Mouse (Mus musculus): ENCODE measurements around the gene Tm4sf20. TPM values are rescaled to one million over a fixed set of nuclear protein-coding genes. Genes with fewer than 3 reads are reported as not detected.

Tm4sf20 gene
- polyA plus RNA-seq, 1 experiment, result not detected

- Histone ChIP-seq H3K4me1 (ENCODE audit: control insufficient read depth, insufficient read depth, low read length) (peaks cover 63% of the 10 kb centered on the region), H3K27ac (ENCODE audit: insufficient read depth, low read depth, low read length) (peak overlapping the region; percentile 86), H3K4me3 (ENCODE audit: insufficient read depth, low read length) (no peak overlapping the region)
- TF ChIP-seq POLR2A (IDR thresholded peaks at IDR 0.05; ENCODE audit: borderline replicate concordance, low read depth, low read length), result no peak
- TF ChIP-seq CTCF (IDR thresholded peaks at IDR 0.05; ENCODE audit: low read depth, low read length), result no peak
These were observed 30.0 kb upstream of the Tm4sf20 start for GRCm38 (mm10) chr1:82798304-82798703.

DNA sequence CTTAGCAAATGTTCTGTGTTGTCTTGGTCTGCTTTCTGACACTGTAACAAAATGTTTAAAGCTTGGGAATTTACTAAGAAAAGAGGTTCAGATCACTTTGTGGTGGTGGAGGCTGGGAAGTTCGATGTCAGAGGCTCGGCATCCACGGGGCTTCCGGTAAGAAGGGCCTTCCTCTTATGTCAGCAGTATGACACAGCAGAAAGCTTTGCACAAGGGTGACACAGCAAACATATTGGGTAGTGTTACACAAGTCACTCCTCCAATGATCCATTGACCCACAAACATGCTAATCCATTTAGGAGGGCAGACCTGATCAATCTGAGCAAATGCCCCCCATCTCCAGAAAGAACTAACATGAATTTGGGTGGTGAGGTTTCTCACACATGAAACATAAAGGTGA lies 28.8 kb upstream of the Tm4sf20 start:
- Histone ChIP-seq H3K4me1 (ENCODE audit: control insufficient read depth, insufficient read depth, low read length) (peaks cover 73% of the 10 kb centered on the region), H3K4me3 (ENCODE audit: insufficient read depth, low read length) (no peak overlapping the region), H3K27ac (ENCODE audit: insufficient read depth, low read depth, low read length) (peak overlapping the region; percentile 86)
- TF ChIP-seq CTCF (IDR thresholded peaks at IDR 0.05; ENCODE audit: low read depth, low read length) (no peak), POLR2A (IDR thresholded peaks at IDR 0.05; ENCODE audit: borderline replicate concordance, low read depth, low read length) (no peak)

DNA sequence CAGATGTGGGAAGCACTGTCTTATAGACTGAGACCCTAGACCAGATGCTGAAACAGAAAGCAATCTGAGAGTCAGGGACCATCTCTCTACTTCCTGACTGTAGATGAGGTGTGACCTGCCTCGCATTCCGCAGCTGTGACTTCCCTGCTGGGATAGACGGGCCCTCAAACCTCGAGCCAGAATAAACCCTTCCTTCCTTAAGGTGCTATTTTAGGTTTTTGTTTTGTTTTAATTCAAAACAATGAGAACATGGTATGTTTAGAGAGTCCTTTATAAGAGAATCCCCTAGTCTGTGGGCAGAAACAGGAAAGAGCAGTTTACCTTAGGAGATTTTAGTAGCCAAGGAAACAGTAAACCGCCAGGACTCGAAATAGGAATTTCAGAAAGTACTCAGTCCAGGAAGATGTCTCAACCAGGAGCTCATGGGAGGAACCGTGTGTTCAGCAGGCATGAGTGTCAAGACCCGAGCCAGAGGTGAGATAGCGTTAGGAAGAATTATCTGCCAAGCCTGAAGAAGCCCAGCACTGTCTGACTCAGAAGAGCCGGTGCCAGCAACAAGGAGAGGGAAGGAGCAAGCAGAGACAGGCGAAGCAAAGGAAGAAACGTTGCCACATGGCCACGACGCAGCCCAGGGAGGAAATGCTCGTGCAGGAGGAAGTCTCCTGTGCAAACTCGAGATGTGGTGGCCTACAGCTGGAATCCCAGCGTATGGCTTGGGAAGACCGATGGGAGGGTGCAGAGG lies 27.6 kb upstream of the Tm4sf20 start:
- H3K27ac ChIP-seq (ENCODE audit: insufficient read depth, low read depth, low read length), result peak overlapping the region; percentile 55
- peaks cover 64% of the 10 kb centered on the region for H3K4me1 ChIP-seq (ENCODE audit: control insufficient read depth, insufficient read depth, low read length)
- no peak overlapping the region for H3K4me3 ChIP-seq (ENCODE audit: insufficient read depth, low read length)
- TF ChIP-seq CTCF (IDR thresholded peaks at IDR 0.05; ENCODE audit: low read depth, low read length) (no peak), POLR2A (IDR thresholded peaks at IDR 0.05; ENCODE audit: borderline replicate concordance, low read depth, low read length) (no peak)

DNA sequence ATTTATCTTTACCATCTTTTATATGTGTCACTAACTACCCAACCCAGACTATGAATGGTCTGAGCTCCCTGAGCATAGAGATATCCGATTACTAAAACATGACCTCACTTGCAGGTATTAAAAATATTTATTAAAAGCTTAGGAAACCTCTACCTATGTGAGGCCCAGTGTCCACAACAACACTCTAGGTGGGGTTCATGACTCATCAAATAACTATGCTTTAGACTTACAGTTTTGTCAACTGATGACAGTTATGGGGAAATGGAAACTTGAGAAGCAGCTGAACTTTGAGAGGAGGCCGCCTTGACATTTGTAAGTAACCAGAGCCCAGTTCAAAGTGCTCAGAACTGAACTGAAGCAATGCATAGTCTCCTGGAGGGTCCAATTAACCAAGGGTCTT lies 26.9 kb upstream of the Tm4sf20 start:
- Histone ChIP-seq H3K27ac (ENCODE audit: insufficient read depth, low read depth, low read length) (no peak overlapping the region), H3K4me1 (ENCODE audit: control insufficient read depth, insufficient read depth, low read length) (peaks cover 61% of the 10 kb centered on the region), H3K4me3 (ENCODE audit: insufficient read depth, low read length) (no peak overlapping the region)
- TF ChIP-seq POLR2A (IDR thresholded peaks at IDR 0.05; ENCODE audit: borderline replicate concordance, low read depth, low read length) (no peak), CTCF (IDR thresholded peaks at IDR 0.05; ENCODE audit: low read depth, low read length) (no peak)

DNA sequence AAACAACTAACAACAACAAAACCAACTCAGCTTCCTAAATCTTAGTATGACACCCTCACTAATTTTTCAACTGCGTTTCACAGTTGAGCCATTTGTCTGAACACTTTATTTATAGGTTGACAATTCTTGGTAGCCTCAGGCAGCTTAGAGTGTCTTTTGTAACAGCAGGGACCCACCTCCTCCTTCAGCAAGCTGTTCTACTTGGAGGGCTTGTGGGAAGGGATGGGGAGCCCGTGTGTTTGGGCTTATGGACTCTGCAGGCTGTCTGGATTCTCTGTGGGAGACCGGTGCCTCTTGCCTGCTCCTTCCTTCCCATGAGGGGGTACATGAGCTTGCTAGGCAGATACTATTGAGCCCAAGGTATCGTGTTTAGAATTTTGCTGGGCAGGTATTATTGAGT lies 25.7 kb upstream of the Tm4sf20 start:
- H3K4me1 ChIP-seq (ENCODE audit: control insufficient read depth, insufficient read depth, low read length), result peaks cover 52% of the 10 kb centered on the region
- TF ChIP-seq CTCF (IDR thresholded peaks at IDR 0.05; ENCODE audit: low read depth, low read length), result no peak
- TF ChIP-seq POLR2A (IDR thresholded peaks at IDR 0.05; ENCODE audit: borderline replicate concordance, low read depth, low read length), result no peak
- H3K4me3 ChIP-seq (ENCODE audit: insufficient read depth, low read length), result no peak overlapping the region
- peak overlapping the region; percentile 69 for H3K27ac ChIP-seq (ENCODE audit: insufficient read depth, low read depth, low read length)

- H3K27ac ChIP-seq (ENCODE audit: insufficient read depth, low read depth, low read length), result peak overlapping the region; percentile 69
- no peak overlapping the region for H3K4me3 ChIP-seq (ENCODE audit: insufficient read depth, low read length)
- no peak for TF ChIP-seq CTCF (IDR thresholded peaks at IDR 0.05; ENCODE audit: low read depth, low read length)
- peaks cover 51% of the 10 kb centered on the region for H3K4me1 ChIP-seq (ENCODE audit: control insufficient read depth, insufficient read depth, low read length)
These were observed 24.8 kb upstream of the Tm4sf20 start for GRCm38 (mm10) chr1:82793110-82793509.

DNA sequence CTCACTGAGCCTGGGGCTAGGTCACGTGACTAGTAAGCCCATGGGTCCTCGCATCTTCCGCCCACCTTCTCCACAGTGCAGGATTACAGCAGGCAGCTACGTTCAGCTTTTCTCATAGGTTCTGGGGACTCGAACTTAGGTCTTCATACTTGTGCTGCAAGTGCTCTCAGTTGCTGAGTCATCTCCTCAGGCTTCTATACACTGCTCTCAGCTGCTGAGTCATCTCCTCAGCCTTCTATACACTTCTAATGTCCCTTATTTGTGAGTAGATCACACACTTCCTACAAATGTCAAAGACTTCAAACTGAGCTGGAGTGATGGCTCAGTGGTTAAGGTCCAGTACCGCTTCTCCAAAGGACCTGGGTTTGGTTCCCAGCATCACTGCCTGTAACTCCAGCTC lies 24.0 kb upstream of the Tm4sf20 start:
- no peak overlapping the region for H3K27ac ChIP-seq (ENCODE audit: insufficient read depth, low read depth, low read length)
- TF ChIP-seq CTCF (IDR thresholded peaks at IDR 0.05; ENCODE audit: low read depth, low read length), result no peak
- no peak for TF ChIP-seq POLR2A (IDR thresholded peaks at IDR 0.05; ENCODE audit: borderline replicate concordance, low read depth, low read length)
- peaks cover 42% of the 10 kb centered on the region for H3K4me1 ChIP-seq (ENCODE audit: control insufficient read depth, insufficient read depth, low read length)
- no peak overlapping the region for H3K4me3 ChIP-seq (ENCODE audit: insufficient read depth, low read length)

DNA sequence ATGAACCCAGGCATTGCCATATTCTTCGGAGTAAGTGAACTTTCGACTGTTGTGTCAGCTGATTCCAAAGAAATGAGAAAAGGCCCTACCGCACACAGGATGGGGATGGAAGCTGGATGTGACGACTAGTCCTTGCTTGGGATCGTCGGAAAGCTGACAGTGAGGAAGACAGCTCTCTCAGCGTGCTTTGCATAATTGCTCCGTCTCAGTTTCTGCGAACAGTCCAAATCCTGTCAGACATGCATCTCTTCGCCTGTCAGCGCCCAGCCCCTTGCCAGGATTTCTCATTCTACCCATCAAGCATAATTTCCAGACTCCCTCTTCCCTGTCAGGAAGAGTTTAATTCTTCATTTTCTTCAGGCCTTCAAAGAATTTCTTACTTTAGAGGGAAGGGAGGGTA lies 22.8 kb upstream of the Tm4sf20 start:
- TF ChIP-seq POLR2A (IDR thresholded peaks at IDR 0.05; ENCODE audit: borderline replicate concordance, low read depth, low read length), result no peak
- TF ChIP-seq CTCF (IDR thresholded peaks at IDR 0.05; ENCODE audit: low read depth, low read length), result no peak
- no peak overlapping the region for H3K4me3 ChIP-seq (ENCODE audit: insufficient read depth, low read length)

DNA sequence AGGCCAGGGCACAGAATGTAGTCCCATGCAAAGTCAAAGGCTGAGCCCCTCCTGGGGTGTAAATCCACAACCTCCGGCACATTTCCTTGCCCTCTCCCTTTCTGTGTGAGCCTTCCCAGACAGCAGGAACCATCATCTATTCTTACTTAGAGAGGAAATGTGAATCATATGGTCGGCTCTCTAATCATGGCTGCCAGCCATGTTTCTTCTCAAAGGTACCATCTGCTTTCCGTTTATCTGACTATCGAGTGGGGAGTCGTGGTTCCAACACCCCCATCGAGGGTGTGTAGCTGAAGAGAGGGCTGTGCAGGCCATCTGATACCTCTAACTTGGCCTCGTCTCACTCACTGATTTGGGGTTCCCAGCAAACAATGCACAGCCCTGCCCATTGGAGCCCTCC lies 19.8 kb upstream of the Tm4sf20 start:
- TF ChIP-seq CTCF (IDR thresholded peaks at IDR 0.05; ENCODE audit: low read depth, low read length) (no peak), POLR2A (IDR thresholded peaks at IDR 0.05; ENCODE audit: borderline replicate concordance, low read depth, low read length) (no peak)
- Histone ChIP-seq H3K4me1 (ENCODE audit: control insufficient read depth, insufficient read depth, low read length) (peaks cover 8% of the 10 kb centered on the region), H3K27ac (ENCODE audit: insufficient read depth, low read depth, low read length) (no peak overlapping the region), H3K4me3 (ENCODE audit: insufficient read depth, low read length) (no peak overlapping the region)

More for the DNA sequence above, 22.8 kb upstream of the Tm4sf20 start:
- Histone ChIP-seq H3K27ac (ENCODE audit: insufficient read depth, low read depth, low read length) (no peak overlapping the region), H3K4me1 (ENCODE audit: control insufficient read depth, insufficient read depth, low read length) (peaks cover 31% of the 10 kb centered on the region)

DNA sequence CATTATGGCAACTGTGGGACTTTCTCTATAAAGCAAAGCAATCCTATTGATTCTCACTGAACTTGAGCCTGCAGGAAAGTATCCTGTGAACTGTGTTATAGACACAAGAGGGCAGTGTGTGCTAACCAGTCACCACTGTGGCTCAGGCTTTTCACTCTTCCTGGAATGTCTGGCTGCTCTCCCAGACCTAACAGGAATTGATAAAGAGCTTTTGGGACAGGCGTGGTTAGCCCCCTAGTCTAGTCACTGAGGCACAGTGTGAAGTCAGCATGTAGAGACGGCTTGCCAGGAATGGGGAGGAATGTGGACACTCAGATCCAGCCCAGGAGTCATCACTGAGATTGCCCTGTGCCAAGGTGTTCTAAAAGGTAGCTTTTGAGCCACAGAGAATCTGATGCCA lies 19.2 kb upstream of the Tm4sf20 start:
- Histone ChIP-seq H3K4me1 (ENCODE audit: control insufficient read depth, insufficient read depth, low read length) (peaks cover 3% of the 10 kb centered on the region), H3K4me3 (ENCODE audit: insufficient read depth, low read length) (no peak overlapping the region), H3K27ac (ENCODE audit: insufficient read depth, low read depth, low read length) (no peak overlapping the region)
- TF ChIP-seq POLR2A (IDR thresholded peaks at IDR 0.05; ENCODE audit: borderline replicate concordance, low read depth, low read length) (no peak), CTCF (IDR thresholded peaks at IDR 0.05; ENCODE audit: low read depth, low read length) (peak; percentile 34; the same call in 1 of the 2 replicates)

All from bone marrow macrophage, adult 2 months (primary cell).